Mouse (Mus musculus) ES-E14 (cell line): ENCODE data around the gene Phgr1. TPM values are rescaled to one million over a fixed set of nuclear protein-coding genes. Genes with fewer than 3 reads are reported as not detected.

Experiments used
- DNase-seq: peaks from one replicate; pipeline ENCODE4 v3.0.0-alpha.2; 2013; ENCODE audit warnings: low read depth, low spot score
- H3K27ac ChIP-seq: 2 replicates; pipeline ENCODE4 v1.5.1; 2012; ENCODE audit warnings: low read depth, mild to moderate bottlenecking, low read length, moderate library complexity, mixed read lengths; ENCODE audit not compliant: poor library complexity, insufficient read depth, severe bottlenecking
- H3K36me3 ChIP-seq: 2 replicates; pipeline ENCODE4 v1.6.1; 2012; ENCODE audit warnings: mild to moderate bottlenecking, low read length, moderate library complexity, mixed read lengths; ENCODE audit not compliant: control insufficient read depth, poor library complexity, insufficient read depth, severe bottlenecking
- H3K4me1 ChIP-seq, 2 experiments: fragments of 150-350 bp in 1 of 2; sonication (generic) in 1 of 2; 2 replicates each; pipeline ENCODE4 v1.6.1; 2012; ENCODE audit warnings: low read length in 2 of 2, mild to moderate bottlenecking in 1 of 2, mixed read lengths in 1 of 2; ENCODE audit not compliant: control insufficient read depth in 2 of 2, insufficient read depth in 2 of 2, poor library complexity in 1 of 2
- H3K4me3 ChIP-seq, 2 experiments: fragments of 150-350 bp in 1 of 2; sonication (generic) in 1 of 2; 2 replicates each; pipeline ENCODE4 v1.5.1; 2012; ENCODE audit warnings: low read length in 2 of 2, low read depth in 1 of 2, mild to moderate bottlenecking in 1 of 2, mixed read lengths in 1 of 2; ENCODE audit not compliant: insufficient read depth in 1 of 2, poor library complexity in 1 of 2, severe bottlenecking in 1 of 2
- H3K9ac ChIP-seq: 2 replicates; pipeline ENCODE4 v1.6.1; 2012; ENCODE audit warnings: low read depth, mild to moderate bottlenecking, low read length, mixed read lengths; ENCODE audit not compliant: poor library complexity, insufficient read depth, severe bottlenecking
- H3K9me3 ChIP-seq: fragments of 150-350 bp; sonication (generic); 2 replicates; pipeline ENCODE4 v1.6.1; 2012; ENCODE audit warnings: low read depth, mild to moderate bottlenecking, low read length; ENCODE audit not compliant: control insufficient read depth, insufficient read depth
- CHD2 ChIP-seq: IDR thresholded peaks from 2 replicates; pipeline ENCODE4 v1.6.1; 2014; ENCODE audit warnings: mild to moderate bottlenecking, low read depth, low read length, inconsistent platforms
- HCFC1 ChIP-seq: IDR thresholded peaks from 2 replicates; pipeline ENCODE4 v1.6.1; 2012; ENCODE audit warnings: low read length, inconsistent platforms, borderline replicate concordance; ENCODE audit not compliant: insufficient read depth
- MAFK ChIP-seq: IDR thresholded peaks from 2 replicates; pipeline ENCODE4 v1.6.1; 2014; ENCODE audit warnings: mild to moderate bottlenecking, low read depth, low read length, inconsistent platforms; ENCODE audit not compliant: insufficient read depth
- ZC3H11A ChIP-seq: IDR thresholded peaks from 2 replicates; pipeline ENCODE4 v1.6.1; 2012; ENCODE audit warnings: low read depth, mild to moderate bottlenecking, inconsistent platforms, low read length, borderline replicate concordance
- ZNF384 ChIP-seq: IDR thresholded peaks from 2 replicates; pipeline ENCODE4 v1.6.1; 2012; ENCODE audit warnings: low read depth, low read length, inconsistent platforms
- in situ Hi-C, 2 experiments: fragments of 600-800 bp; cut with MboI; formaldehyde crosslinking; loops; one replicate each; pipeline ENCODE4 v1.15.1; 2025; ENCODE audit warnings: low sequenced_read_pairs in 2 of 2, inconsistent platforms in 1 of 2; ENCODE audit not compliant: unreplicated experiment in 2 of 2
- total RNA-seq: library from RNA; depleted of rRNA; stranded (reverse); fragments of 300-350 nt; gene quantifications from 2 replicates; pipeline ENCODE4 v1.2.3, GENCODE M21; 2012

Phgr1 gene
- total RNA-seq, 1 experiment, result not detected

DNA sequence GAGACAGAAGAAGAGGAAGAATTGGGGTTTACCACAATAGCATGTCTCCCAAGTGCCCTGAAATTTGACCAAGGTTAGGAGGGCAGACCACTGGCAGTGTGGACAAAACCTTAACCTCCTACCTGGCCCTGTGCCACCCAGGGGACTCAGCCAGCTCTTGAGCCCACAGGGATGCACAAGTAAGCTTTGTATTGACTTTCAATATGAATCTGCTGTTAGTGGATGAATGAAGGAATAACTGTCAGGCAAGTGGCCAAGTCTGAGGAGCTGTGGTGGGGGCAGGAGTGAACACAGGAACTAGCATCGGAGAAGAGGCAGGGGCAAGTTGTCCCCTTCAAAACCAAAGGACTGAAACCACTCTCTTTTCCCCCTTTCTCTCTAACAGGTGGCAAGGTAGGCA is 2.8 kb downstream of the Phgr1 start:
- TF ChIP-seq CHD2, result no peak
- no peak for TF ChIP-seq HCFC1
- TF ChIP-seq ZC3H11A, result no peak
- no peak for TF ChIP-seq ZNF384
- no peak for TF ChIP-seq MAFK
- H3K36me3 ChIP-seq, result no peaks in the 10 kb centered on the region
- no peaks in the 10 kb centered on the region for H3K9me3 ChIP-seq
- no peak overlapping the region for H3K27ac ChIP-seq
- in situ Hi-C loops, result no loop called here
- no peak for DNase-seq
- H3K9ac ChIP-seq, result no peak overlapping the region
- H3K4me1 ChIP-seq, result no peaks in the 10 kb centered on the region
- no peak overlapping the region for H3K4me3 ChIP-seq

DNA sequence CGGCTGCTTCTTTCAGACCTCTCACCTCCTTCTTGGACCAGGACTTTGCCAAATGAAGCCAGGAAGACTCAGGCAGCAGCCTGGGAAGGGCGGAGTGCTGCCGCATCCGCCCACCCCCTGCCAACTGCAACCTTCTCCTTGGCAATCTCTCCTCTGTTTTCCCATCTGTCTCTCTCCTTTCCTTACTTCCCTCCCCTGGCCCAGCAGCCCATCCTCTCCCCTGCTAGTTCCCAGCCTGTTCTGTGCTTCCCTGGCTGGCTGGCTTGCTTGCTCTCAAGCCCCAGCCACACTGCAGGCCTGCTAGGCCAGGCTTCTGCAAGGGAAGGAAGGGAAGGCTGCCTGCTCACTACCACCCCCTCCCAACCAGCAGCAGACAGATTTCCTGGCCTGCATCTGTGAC is 3.3 kb downstream of the Phgr1 start:
- Histone ChIP-seq H3K4me3 (no peak overlapping the region), H3K27ac (no peak overlapping the region), H3K9me3 (no peaks in the 10 kb centered on the region), H3K9ac (no peak overlapping the region), H3K4me1 (no peaks in the 10 kb centered on the region), H3K36me3 (no peaks in the 10 kb centered on the region)
- no peak for DNase-seq
- in situ Hi-C loops, result no loop called here
- TF ChIP-seq HCFC1 (no peak), CHD2 (no peak), ZC3H11A (no peak), MAFK (no peak), ZNF384 (no peak)

DNA sequence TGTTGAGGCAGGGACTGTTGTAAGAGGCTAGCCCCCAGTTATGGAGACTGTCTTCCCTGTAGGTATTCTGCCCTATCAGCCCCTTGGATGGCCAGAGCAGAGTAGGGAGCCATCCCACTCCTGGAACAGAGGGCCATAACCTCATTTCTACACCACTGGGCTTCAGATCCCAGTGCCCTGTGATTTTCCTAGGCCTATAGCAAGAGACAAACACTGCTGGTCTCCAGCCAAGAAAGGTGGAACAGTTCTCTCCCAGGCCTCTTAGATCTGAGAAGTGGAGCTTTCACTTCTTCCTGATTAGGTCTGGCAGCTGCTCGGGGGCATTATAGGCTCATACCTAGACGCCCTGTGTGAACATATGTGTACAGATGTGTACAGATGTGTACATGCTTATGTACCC is 3.7 kb downstream of the Phgr1 start:
- TF ChIP-seq CHD2 (no peak), ZNF384 (no peak), ZC3H11A (no peak)
- Histone ChIP-seq H3K4me1 (no peaks in the 10 kb centered on the region), H3K27ac (no peak overlapping the region), H3K4me3 (no peak overlapping the region), H3K36me3 (no peaks in the 10 kb centered on the region), H3K9ac (no peak overlapping the region), H3K9me3 (no peaks in the 10 kb centered on the region)
- in situ Hi-C loops, result no loop called here
- DNase-seq, result no peak

DNA sequence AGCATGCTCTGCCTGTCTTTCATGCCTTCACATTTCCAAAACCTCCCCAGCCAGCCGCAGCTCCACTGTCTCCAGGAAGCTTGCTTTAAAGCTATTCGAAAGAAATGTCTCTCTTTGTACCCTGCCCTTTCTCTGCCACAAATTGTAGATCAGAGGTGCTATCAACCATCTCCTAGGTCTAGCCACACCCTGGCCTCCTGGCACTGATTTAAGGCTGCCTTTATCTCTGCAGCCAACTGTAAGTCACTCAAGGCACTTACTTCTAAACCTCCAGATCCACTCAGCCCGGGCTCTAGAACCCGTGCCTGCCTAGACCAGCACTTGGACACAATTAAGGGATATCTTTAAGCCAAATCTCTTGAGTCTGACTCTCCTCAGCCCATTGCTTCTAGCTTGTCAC is 5.8 kb downstream of the Phgr1 start:
- Histone ChIP-seq H3K36me3 (no peaks in the 10 kb centered on the region), H3K9me3 (no peaks in the 10 kb centered on the region), H3K4me1 (no peaks in the 10 kb centered on the region), H3K4me3 (no peak overlapping the region), H3K9ac (no peak overlapping the region), H3K27ac (no peak overlapping the region)
- TF ChIP-seq HCFC1 (no peak), CHD2 (no peak), ZC3H11A (no peak), MAFK (no peak), ZNF384 (no peak)
- DNase-seq, result no peak
- in situ Hi-C loops, result no loop called here

DNA sequence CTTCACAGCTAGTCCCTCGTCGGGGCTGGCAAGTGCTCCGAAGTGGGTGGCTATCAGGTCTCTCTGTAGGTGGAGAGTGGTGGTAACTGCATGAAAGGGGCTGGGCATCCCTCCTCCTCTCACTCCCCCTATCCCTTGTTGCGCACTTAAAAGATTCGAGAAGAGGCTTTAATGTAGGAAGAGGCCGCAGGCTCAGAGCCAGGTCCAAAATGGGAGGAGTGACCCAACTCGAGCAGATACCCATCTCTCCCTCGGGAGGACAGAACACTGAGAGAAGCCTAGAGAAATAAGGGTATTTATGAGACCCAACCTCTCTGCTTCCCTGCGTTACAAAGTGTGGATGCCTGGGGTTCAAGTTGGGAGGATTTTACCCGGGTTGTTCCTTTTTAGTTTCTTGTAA is 6.5 kb downstream of the Phgr1 start:
- Histone ChIP-seq H3K9ac (no peak overlapping the region; the same call in 1 of the 2 replicates), H3K4me3 (peak overlapping the region in 1 of 2 experiments; percentile 21; a peak in 2 of 4 replicates), H3K4me1 (no peaks in the 10 kb centered on the region), H3K9me3 (no peaks in the 10 kb centered on the region), H3K27ac (no peak overlapping the region), H3K36me3 (no peaks in the 10 kb centered on the region)
- TF ChIP-seq ZC3H11A (no peak), ZNF384 (no peak)
- no peak for DNase-seq
- in situ Hi-C loops, result no loop called here
